Mouse (Mus musculus): ENCODE data around the gene Hpgds.

Gene Hpgds

GRCm38 (mm10) chr6:65144621-65145205, at the start of gene Hpgds:
Gene Hpgds, minus strand, starts transcription at chr6:65144908.
- DNase-seq: no peak

DNA sequence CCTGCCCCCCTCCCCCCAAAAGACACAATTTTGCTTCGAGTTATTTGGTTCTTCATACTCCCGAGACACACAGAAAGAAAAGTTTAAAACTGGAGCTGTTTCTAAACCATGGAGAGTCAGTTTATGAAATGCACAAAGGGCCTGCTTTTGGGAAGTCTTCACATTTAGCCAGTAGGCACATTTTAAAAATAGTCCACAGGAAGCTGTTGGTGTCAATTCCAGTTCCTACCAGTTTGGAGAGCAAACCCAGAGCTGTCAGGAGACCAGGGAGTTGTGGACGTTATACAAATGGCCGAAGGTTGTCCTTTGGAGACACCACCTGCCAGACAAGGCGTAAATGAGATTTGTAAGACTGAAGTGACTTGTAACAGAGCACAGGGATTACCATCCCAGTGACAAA, 20.3 kb upstream of the Hpgds start:
- DNase-seq: no peak

DNA sequence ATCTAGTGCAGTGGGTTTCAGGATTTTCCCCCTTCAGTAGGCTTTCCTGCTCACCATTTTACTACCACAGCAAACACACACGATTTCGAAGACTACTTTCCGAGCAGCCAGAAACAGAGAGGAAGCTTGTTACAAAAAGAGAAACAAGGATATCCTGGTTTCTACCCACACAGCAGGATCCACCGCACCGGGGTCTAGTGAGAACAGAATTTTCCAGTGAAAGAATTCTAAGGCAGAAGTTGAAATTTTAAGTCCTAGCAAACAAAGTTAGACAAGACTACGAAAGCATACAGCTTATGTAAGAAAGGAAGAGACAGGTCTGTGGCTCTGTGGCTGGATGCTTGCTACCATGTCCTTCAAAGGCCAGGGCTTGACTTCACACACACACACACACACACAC, 19.4 kb upstream of the Hpgds start:
- no peak for DNase-seq

GRCm38 (mm10) chr6:65159381-65159942, 14.8 kb upstream of the Hpgds start:
- no peak for DNase-seq

GRCm38 (mm10) chr6:65157042-65157441, 12.3 kb upstream of the Hpgds start:
- peak; percentile 88 for DNase-seq

DNA sequence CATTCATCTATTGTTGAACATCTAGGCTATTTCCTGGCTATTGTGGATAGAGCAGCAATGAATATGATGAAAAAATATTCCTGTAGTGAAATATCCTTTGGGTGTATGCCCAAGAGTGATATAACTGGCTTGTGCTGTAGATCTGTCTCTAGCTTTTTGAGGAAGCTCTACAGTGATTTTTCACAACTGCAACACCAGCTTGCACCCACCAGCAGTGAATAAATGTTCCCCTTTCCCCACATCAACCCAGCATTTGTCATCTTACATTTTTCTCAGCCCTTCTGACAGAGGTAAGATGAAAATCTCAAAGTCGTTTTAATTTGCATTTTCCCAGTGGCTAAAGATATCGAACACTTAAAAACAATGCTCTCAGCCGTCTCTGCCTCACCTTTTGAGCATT, 8.9 kb upstream of the Hpgds start:
- no peak for DNase-seq

DNA sequence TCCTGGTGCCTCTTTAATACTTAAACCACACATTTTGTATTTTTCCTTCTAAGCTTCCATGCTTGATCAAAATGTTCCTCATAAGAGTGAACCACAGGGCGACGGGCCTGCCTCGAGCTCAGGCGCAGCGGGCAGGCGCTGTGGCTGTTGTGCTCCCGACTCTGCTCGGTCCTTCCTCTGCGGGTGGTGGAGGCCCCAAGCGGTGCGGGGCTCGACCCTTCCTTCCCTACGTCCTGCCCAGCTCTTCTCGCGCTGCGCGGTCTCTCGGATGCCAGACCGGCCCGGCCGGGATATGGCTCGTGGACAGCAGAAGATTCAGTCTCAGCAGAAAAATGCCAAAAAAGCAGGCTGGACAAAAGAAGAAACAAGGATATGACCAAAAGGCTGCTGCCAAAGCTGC, 6.0 kb upstream of the Hpgds start:
- peak; percentile 19 for DNase-seq

DNA sequence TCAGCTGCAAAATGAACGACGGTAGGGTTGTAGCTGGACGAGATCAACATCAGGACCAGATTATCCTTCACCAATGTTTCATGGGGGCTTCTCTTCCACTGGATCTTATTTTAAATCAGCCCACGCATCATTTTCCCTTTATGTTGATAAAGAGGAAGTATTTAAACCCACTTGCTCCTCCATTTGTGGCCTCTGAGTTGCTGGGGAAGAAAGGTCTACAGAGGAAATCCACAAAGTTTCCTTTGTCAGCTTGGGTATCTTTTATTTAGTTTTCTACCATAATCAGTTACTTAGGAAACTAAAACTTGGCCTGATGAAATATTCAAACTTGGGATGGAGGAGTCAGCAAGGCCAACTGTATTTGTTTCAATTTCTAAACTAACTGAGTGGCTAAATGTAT, 1.7 kb upstream of the Hpgds start:
- no peak for DNase-seq

- no peak for DNase-seq
These were observed 2.4 kb downstream of the Hpgds start for GRCm38 (mm10) chr6:65142316-65142715.

DNA sequence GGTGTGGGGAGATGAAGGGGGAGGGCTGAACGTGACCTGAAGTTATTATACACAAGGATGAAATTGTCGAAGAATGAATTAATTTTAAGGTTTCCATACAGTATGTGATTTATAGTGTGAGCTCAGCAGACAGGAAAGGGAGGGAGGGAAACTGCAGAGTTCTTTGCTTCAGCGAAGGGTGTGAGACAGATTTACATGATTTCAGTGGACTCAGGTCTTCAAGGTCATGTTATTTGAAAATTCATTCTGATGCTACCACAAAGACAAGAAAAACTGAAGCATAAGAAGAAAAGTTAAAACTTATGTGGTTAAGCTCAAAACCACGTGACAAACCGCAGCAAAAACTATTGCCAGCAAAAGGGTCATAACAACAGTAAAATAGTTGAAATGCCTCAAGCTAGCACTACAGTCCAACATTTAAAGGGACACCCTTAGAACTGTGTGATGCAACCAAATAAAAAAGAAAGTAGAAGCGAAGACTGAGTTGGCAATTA, 3.9 kb downstream of the Hpgds start:
- no peak for DNase-seq

DNA sequence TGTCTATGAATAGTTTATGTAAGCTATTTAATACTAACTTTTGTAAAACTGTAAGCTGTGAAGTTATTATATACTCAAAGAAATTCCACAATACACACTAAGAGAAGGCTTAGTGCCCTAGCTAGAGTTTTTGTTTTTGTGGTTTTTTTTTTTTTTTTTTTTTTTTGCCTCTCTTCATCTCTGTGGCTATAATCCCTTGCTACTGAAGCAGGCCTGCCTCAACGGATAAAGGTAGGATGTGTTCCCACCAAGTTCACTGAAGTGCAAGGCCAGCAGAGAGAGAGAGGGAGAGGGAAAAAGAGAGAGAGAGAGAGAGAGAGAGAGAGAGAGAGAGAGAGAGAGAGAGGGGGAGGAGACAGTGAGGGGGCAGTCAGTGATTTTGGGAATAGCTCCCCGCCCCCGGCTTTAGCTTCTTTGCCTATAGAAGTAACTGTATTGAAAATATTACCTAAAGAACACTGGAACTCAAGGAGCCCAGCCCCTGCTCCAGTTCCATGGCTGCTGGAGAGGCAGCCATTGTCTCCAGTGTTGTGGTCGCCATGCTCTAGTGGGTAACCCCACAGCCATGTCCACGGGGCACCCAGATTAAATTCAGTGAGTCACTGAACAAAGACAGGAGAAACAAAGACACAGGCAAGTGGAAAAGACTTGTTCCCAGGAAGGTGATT, 4.5 kb downstream of the Hpgds start:
- no peak for DNase-seq

DNA sequence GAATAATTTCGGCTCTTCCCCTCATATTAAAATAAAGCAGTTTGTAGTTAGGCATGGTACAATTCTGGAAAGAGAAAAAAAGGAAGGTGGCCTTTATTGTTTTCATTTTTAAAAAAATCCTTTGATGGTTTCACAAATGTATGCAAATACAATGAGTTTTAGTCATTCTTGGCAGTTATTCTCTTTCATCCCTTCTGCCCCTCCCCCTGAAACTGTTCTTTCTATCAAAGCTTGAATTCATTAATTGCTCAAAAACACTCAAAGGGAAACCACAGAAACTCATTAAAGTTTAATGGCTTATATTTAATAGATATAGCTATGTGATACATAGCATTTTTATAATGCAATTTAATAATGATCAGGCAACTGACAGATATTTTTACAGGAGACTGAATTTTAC, 6.5 kb downstream of the Hpgds start:
- no peak for DNase-seq

- DNase-seq: no peak
These were observed 6.9 kb downstream of the Hpgds start for GRCm38 (mm10) chr6:65137802-65138201.

GRCm38 (mm10) chr6:65132376-65132775, 12.3 kb downstream of the Hpgds start:
- no peak for DNase-seq

- peak; percentile 6 for DNase-seq
These were observed 18.5 kb downstream of the Hpgds start for GRCm38 (mm10) chr6:65126074-65126726.

DNA sequence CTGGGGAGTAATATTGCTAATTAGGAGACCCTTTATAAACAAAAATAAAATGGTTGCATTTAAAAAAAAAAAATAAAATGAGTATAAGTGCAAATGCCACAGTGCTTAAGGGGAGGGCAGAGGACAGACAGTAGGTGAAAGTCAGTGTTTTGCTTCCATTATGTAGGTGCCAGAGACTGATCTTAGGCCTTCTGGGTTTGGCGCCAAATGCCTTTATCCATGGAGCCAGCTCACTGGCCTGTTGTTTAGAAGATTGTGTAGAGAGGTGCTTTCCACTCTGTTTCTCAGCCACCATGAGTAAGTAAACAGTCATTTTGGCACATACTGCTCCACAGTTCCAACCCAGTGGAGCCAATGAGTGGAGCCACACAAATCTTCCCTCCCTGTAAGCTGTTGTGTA, 27.2 kb downstream of the Hpgds start:
- DNase-seq: no peak

DNA sequence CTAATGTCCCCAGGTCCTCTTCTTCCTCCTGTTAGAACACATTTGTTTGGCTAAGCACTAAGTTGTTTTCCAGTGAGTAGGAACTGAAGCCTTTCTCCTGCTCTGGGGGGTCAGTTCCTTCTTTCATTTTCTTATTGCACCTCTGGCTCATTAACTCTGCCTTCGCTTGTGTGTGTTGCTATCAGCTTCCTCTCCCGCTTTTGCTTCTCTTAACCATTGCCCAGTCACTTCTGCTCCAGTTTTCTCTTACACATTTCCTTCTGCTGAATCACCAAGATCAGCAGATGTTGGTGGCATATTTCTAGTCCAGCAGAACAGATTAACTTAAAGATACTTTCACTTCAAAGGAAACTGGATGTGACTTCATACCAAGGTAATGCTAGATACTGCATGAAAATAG, 29.8 kb downstream of the Hpgds start:
- no peak for DNase-seq

DNA sequence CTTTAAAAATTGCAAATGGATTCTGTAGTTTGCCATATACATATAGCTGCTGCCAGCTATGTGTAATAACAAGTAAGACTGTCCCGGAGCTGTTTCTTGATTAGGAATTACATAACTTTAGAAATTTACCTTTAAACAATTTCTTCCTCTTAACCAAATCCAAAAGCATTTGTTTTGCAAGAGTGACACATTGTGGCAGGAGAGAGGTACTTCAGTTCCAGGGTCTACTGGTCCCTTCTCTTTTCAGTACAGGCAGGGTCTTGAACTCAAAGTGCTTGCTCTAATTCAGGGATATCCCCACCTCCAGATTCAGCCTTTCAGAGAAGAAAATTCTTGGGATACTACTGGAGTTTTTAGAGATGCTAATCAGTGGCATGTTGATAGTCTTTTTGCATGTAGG, 65.6 kb downstream of the Hpgds start:
- DNase-seq: no peak

DNA sequence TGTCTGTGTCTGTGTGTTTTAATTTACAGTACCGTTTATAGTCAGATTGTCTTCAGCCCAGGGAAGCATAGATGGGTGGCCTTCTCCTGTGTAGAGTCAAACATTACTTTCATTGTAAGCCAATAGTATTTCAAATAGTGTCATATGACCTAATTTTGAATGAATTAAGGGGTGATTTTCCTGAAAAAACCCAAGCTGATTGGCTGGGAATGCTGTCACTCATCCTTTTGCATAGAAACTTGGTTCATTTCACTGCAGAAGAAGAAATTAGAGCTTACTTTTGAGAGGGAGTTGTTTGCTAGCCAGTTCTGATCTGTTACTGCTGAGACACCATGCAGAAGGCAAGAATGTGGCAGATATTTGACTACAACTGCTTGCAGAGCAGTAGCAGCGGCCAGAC, 69.5 kb downstream of the Hpgds start:
- no peak for DNase-seq

Data from cerebellum, adult 11-12 months (tissue).